Mouse (Mus musculus): ENCODE measurements around the gene Tcf7l1.

DNA sequence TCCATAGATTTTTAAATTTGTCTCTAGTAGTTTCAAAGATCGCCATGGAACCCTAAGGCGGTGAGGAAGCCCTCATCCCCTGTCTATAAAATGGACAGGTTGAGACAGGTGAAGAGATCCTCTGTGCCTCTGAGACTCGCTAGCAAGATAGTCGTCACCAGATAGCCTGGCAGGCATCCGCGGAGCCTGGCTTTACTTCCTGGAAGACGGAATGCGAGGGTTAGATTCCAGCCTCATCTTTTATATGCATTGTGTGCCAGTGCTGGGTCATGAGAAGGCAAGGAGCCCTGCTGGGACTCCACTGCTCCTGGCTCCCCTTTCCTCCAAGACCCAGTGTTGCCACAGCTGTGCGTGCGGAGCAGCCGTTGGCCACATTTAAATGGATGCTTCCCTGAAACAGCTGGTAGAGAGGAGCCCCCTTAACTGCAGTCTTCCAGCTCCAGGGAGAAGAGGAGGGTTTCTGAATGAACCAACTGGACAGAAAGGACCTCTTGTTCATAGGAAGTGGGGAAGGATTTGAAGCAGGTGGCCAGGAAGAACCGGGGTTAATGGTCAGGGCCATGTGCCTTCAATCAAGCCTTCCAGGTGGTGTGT is 141.0 kb downstream of the Tcf7l1 start:
- TF ChIP-seq CTCF (IDR thresholded peaks at IDR 0.05; ENCODE audit: low read depth) = no peak
- no peak for TF ChIP-seq EP300 (IDR thresholded peaks at IDR 0.05; ENCODE audit: low read depth)
